Mouse (Mus musculus): ENCODE results near the gene Zfp91. TPM values are rescaled to one million over a fixed set of nuclear protein-coding genes. Genes with fewer than 3 reads are reported as not detected.

Zfp91 gene
- polyA plus RNA-seq (2012): 30.8 and 35.6 TPM in 2 replicates

DNA sequence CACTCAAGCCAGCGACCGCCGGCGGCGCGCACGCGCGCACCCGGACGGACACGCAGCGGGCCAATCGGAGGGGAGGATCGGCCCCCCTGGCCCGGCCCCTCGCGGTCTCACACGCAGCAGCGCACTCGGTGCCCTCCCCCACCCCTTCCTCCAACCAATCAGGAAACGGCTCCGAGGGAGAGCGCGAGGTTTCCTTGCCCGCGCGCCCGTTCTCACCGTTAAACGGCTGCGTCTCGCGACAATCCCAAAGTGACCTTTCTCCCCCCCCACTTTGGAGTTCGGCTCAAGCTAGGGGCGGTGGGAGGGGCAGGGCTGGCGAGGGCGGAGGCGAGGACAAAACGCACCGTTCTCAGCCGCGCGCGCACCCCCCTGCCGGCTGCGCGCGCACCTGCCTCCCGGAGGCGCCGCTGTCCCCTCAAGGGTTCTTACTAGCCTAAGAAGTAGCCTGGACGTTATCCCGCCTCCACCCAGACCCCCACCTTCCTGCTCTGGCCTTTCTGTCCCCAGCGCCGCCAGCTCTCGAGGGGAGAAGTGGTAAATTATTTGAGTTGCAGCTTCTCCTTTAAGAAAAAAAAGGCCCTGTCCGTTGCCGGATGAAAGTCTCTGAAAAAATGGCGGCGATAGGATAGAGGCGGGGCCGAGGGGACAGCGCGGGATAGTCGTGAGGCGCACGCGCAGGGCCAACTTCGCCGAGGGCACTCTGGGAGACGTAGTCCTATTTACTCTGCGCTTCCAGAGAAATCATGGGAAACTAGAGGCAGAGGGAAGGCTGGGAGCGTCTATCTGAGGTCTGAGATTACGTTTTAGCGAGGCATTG lies at the start of gene Zfp91, which contains the start of gene Lpxn:
Gene Zfp91 (minus strand): TSS at position 616 of the 817 bp plus-strand sequence.
Gene Lpxn (plus strand): TSS at position 683 of the 817 bp plus-strand sequence.
- TF ChIP-seq GATA1 (IDR thresholded peaks at IDR 0.05; ENCODE audit: low read length): no peak

- TF ChIP-seq GATA1 (IDR thresholded peaks at IDR 0.05; ENCODE audit: low read length): no peak
Measured at GRCm38 (mm10) chr19:12838507-12838906, 42.6 kb upstream of the Zfp91 start.

GRCm38 (mm10) chr19:12833625-12834024 lies 37.7 kb upstream of the Zfp91 start:
- peak; percentile 95 for TF ChIP-seq GATA1 (IDR thresholded peaks at IDR 0.05; ENCODE audit: low read length)

DNA sequence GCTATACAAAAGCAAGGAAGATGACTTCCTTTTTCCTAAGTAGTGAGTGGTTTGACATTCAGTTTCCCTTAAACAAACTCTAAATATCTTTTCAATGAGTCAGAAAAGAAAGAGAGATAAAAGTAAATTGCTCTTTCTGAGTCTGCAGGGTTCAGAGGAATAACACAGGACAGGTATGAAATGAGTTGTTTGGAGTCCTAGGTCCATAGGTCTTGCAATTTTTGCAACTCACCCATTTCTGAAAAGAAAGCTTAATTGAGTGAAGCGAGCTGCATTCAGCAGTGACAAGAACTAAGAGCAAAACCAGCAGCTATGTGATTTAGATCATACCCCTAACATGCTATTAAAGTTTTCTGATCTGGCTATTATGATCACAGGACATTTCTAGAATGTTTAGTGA lies 35.6 kb upstream of the Zfp91 start:
- no peak for TF ChIP-seq GATA1 (IDR thresholded peaks at IDR 0.05; ENCODE audit: low read length)

GRCm38 (mm10) chr19:12830823-12831430 lies 35.0 kb upstream of the Zfp91 start:
- TF ChIP-seq GATA1 (IDR thresholded peaks at IDR 0.05; ENCODE audit: low read length): no peak

DNA sequence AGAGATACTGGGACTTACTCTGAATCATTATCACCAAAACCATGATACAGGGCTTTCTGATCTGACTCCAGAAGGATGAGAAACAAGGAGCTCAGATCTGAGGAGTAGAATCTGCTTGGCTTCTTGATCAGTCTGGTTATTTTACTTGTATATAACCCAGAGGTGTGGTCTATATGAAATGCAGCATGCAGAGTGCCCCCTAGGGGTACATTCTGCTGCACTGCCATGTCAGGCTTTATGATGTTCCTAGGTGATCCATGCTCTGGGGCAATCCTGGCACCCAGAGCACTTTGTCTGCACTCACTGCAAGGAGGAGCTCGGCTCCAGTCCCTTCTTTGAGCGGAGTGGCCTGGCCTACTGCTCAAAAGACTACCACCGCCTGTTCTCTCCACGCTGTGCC lies 28.6 kb upstream of the Zfp91 start:
- TF ChIP-seq GATA1 (IDR thresholded peaks at IDR 0.05; ENCODE audit: low read length): no peak

- no peak for TF ChIP-seq GATA1 (IDR thresholded peaks at IDR 0.05; ENCODE audit: low read length)
Measured at GRCm38 (mm10) chr19:12820383-12820782, 24.5 kb upstream of the Zfp91 start.

DNA sequence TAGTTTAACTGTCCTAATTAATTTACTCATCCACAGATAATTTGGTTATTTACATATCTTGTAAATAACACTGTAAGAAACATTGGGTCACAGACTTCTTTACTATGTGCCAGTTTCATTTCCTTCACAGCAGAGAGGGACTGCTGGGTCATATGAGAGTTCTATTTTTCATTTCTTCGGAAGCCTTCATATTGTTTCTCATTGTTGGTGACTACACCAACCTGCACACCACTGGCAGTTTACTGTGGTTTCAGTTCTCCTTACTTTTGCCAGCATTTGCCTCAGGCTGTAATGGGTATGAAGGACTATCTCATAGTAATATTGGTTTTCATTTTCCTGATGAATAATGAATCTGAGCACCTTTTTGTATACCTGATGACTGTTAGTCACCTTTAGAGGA lies 22.6 kb upstream of the Zfp91 start:
- TF ChIP-seq GATA1 (IDR thresholded peaks at IDR 0.05; ENCODE audit: low read length): no peak

DNA sequence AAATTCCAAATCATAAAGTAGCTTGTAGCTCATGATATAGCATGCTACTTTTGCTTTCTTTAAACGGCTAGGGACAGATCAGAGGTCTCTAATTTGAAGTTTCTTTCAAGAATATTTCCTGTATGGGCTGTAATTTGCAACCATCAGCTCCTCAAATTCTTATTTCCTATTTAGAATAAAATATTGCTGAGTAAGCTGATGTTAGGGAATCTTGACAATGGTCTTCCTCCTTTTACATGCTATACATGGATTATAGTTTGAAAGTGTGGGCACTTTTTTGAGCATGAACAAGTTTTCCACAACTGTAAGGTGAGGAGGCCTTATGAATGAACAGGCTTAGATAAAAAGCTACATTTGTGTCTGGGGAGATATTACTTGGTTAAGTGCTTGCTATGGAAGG lies 18.0 kb upstream of the Zfp91 start:
- TF ChIP-seq GATA1 (IDR thresholded peaks at IDR 0.05; ENCODE audit: low read length): no peak

GRCm38 (mm10) chr19:12812644-12813364 lies 16.9 kb upstream of the Zfp91 start:
- TF ChIP-seq GATA1 (IDR thresholded peaks at IDR 0.05; ENCODE audit: low read length): no peak

GRCm38 (mm10) chr19:12806214-12806613 lies 10.3 kb upstream of the Zfp91 start:
- TF ChIP-seq GATA1 (IDR thresholded peaks at IDR 0.05; ENCODE audit: low read length): no peak

DNA sequence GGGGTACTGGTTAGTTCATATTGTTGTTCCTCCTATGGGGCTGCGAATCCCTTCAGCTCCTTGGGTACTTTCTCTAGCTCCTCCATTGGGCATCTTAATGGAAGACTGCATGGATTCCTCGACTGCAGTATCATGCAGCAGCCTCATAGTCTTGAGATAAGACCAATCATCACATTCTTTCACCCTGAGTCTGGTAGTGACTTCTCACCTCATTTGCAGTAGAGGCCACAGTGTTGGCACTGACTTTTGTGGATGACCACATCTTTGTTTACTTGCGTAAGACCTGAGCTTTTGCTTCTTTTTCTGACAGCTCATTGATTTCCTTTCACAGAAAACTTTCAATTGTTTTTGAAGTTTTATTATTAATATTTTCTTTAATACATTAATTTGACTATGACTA lies 9.8 kb upstream of the Zfp91 start:
- no peak for TF ChIP-seq GATA1 (IDR thresholded peaks at IDR 0.05; ENCODE audit: low read length)

DNA sequence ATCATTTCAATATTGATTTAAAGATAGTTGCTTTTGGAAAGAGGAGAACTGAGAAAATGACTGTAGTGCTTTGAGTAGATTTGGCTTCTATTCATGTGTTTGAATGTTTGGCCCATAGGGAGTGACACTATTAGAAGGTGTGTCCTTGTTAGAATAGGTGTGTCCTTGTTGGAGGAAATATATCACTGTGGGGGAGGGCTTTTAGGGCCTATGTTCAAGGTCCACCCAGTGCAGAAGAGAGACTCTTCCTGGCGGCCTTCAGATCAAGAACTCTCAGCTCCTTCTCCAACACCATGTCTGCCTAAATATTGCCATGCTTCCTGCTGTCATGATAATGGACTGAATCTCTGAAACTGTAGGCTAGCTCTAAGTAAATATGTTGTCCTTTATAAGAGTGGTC lies 8.3 kb upstream of the Zfp91 start:
- TF ChIP-seq GATA1 (IDR thresholded peaks at IDR 0.05; ENCODE audit: low read length): no peak

GRCm38 (mm10) chr19:12802830-12803229 lies 6.9 kb upstream of the Zfp91 start:
- no peak for TF ChIP-seq GATA1 (IDR thresholded peaks at IDR 0.05; ENCODE audit: low read length)

GRCm38 (mm10) chr19:12801046-12801445 lies 5.1 kb upstream of the Zfp91 start:
- no peak for TF ChIP-seq GATA1 (IDR thresholded peaks at IDR 0.05; ENCODE audit: low read length)

GRCm38 (mm10) chr19:12800621-12801020 lies 4.7 kb upstream of the Zfp91 start:
- no peak for TF ChIP-seq GATA1 (IDR thresholded peaks at IDR 0.05; ENCODE audit: low read length)
